Mouse (Mus musculus): ENCODE data around the gene Acss1.

GRCm38 (mm10) chr2:150712167-150712674 lies 43.9 kb upstream of the Acss1 start:
- TF ChIP-seq CTCF (IDR thresholded peaks at IDR 0.05; ENCODE audit: borderline replicate concordance, extremely low read depth, insufficient read depth, insufficient read length) (no peak), POLR2A (IDR thresholded peaks at IDR 0.05; ENCODE audit: borderline replicate concordance, extremely low read depth, insufficient read depth, insufficient read length, poor library complexity, severe bottlenecking) (no peak)
